Mouse (Mus musculus): ENCODE measurements around the gene Cpn2. TPM values are rescaled to one million over a fixed set of nuclear protein-coding genes. Genes with fewer than 3 reads are reported as not detected.
A peak's percentile ranks its signal among the peaks of the same experiment; 100 is the strongest.

Cpn2 gene
- polyA plus RNA-seq, 1 experiment: 20.1 TPM

GRCm38 (mm10) chr16:30296601-30297275, 29.4 kb upstream of the Cpn2 start:
- Histone ChIP-seq H3K4me3 (ENCODE audit: insufficient read depth, low read depth, low read length) (no peak overlapping the region), H3K4me1 (ENCODE audit: control insufficient read depth, insufficient read depth, insufficient read length, low read length) (no peaks in the 10 kb centered on the region), H3K27ac (replicated peaks; ENCODE audit: low read depth, low read length) (no peak overlapping the region)

GRCm38 (mm10) chr16:30295106-30295505, 27.8 kb upstream of the Cpn2 start:
- H3K4me1 ChIP-seq (ENCODE audit: control insufficient read depth, insufficient read depth, insufficient read length, low read length): no peaks in the 10 kb centered on the region
- no peak overlapping the region for H3K4me3 ChIP-seq (ENCODE audit: insufficient read depth, low read depth, low read length)
- H3K27ac ChIP-seq (replicated peaks; ENCODE audit: low read depth, low read length): no peak overlapping the region

- no peak overlapping the region for H3K4me3 ChIP-seq (ENCODE audit: insufficient read depth, low read depth, low read length)
- no peak overlapping the region for H3K27ac ChIP-seq (replicated peaks; ENCODE audit: low read depth, low read length)
- no peaks in the 10 kb centered on the region for H3K4me1 ChIP-seq (ENCODE audit: control insufficient read depth, insufficient read depth, insufficient read length, low read length)
Observed at GRCm38 (mm10) chr16:30290436-30290835, 23.1 kb upstream of the Cpn2 start.

GRCm38 (mm10) chr16:30285701-30286100, 18.4 kb upstream of the Cpn2 start:
- no peak overlapping the region for H3K4me3 ChIP-seq (ENCODE audit: insufficient read depth, low read depth, low read length)
- no peak overlapping the region for H3K27ac ChIP-seq (replicated peaks; ENCODE audit: low read depth, low read length)
- no peaks in the 10 kb centered on the region for H3K4me1 ChIP-seq (ENCODE audit: control insufficient read depth, insufficient read depth, insufficient read length, low read length)

- Histone ChIP-seq H3K4me1 (ENCODE audit: control insufficient read depth, insufficient read depth, insufficient read length, low read length) (no peaks in the 10 kb centered on the region), H3K4me3 (ENCODE audit: insufficient read depth, low read depth, low read length) (0 out of 2 replicates have a peak overlapping the region, but pooled peaks have one; percentile 14), H3K27ac (replicated peaks; ENCODE audit: low read depth, low read length) (no peak overlapping the region)
Observed at GRCm38 (mm10) chr16:30283743-30284337, 16.5 kb upstream of the Cpn2 start.

- Histone ChIP-seq H3K27ac (replicated peaks; ENCODE audit: low read depth, low read length) (no peak within 1 kb of the TSS), H3K4me1 (ENCODE audit: control insufficient read depth, insufficient read depth, insufficient read length, low read length) (no peaks in the 10 kb centered on the region), H3K4me3 (ENCODE audit: insufficient read depth, low read depth, low read length) (0 out of 2 replicates have a peak within 1 kb of the TSS, but pooled peaks have one; percentile 14)
Observed at GRCm38 (mm10) chr16:30282844-30283495, 15.7 kb upstream of the Cpn2 start, which contains the start of gene Lrrc15. TSS of gene Lrrc15 (minus strand) at chr16:30283256.

- Histone ChIP-seq H3K4me3 (ENCODE audit: insufficient read depth, low read depth, low read length) (no peak overlapping the region), H3K27ac (replicated peaks; ENCODE audit: low read depth, low read length) (no peak overlapping the region)
Observed at GRCm38 (mm10) chr16:30280676-30281297, 13.5 kb upstream of the Cpn2 start.

GRCm38 (mm10) chr16:30278406-30278805, 11.1 kb upstream of the Cpn2 start:
- Histone ChIP-seq H3K27ac (replicated peaks; ENCODE audit: low read depth, low read length) (no peak overlapping the region), H3K4me3 (ENCODE audit: insufficient read depth, low read depth, low read length) (no peak overlapping the region), H3K4me1 (ENCODE audit: control insufficient read depth, insufficient read depth, insufficient read length, low read length) (no peaks in the 10 kb centered on the region)

More at GRCm38 (mm10) chr16:30280676-30281297, 13.5 kb upstream of the Cpn2 start:
- H3K4me1 ChIP-seq (ENCODE audit: control insufficient read depth, insufficient read depth, insufficient read length, low read length): no peaks in the 10 kb centered on the region

GRCm38 (mm10) chr16:30275558-30276340, 8.4 kb upstream of the Cpn2 start:
- Histone ChIP-seq H3K4me1 (ENCODE audit: control insufficient read depth, insufficient read depth, insufficient read length, low read length) (no peaks in the 10 kb centered on the region), H3K27ac (replicated peaks; ENCODE audit: low read depth, low read length) (no peak overlapping the region), H3K4me3 (ENCODE audit: insufficient read depth, low read depth, low read length) (no peak overlapping the region)

GRCm38 (mm10) chr16:30273065-30273464, 5.8 kb upstream of the Cpn2 start:
- 0 out of 2 replicates have a peak, but pooled peaks cover 2% of the 10 kb centered on the region for H3K4me1 ChIP-seq (ENCODE audit: control insufficient read depth, insufficient read depth, insufficient read length, low read length)
- H3K27ac ChIP-seq (replicated peaks; ENCODE audit: low read depth, low read length): no peak overlapping the region
- no peak overlapping the region for H3K4me3 ChIP-seq (ENCODE audit: insufficient read depth, low read depth, low read length)

GRCm38 (mm10) chr16:30271941-30272595, 4.8 kb upstream of the Cpn2 start:
- Histone ChIP-seq H3K4me1 (ENCODE audit: control insufficient read depth, insufficient read depth, insufficient read length, low read length) (0 out of 2 replicates have a peak, but pooled peaks cover 2% of the 10 kb centered on the region), H3K4me3 (ENCODE audit: insufficient read depth, low read depth, low read length) (no peak overlapping the region), H3K27ac (replicated peaks; ENCODE audit: low read depth, low read length) (no peak overlapping the region)

- Histone ChIP-seq H3K4me3 (ENCODE audit: insufficient read depth, low read depth, low read length) (no peak overlapping the region), H3K27ac (replicated peaks; ENCODE audit: low read depth, low read length) (no peak overlapping the region), H3K4me1 (ENCODE audit: control insufficient read depth, insufficient read depth, insufficient read length, low read length) (0 out of 2 replicates have a peak, but pooled peaks cover 2% of the 10 kb centered on the region)
Observed at GRCm38 (mm10) chr16:30271223-30271761, 4.0 kb upstream of the Cpn2 start.

- H3K4me1 ChIP-seq (ENCODE audit: control insufficient read depth, insufficient read depth, insufficient read length, low read length): peaks cover 11% of the 10 kb centered on the region
- H3K4me3 ChIP-seq (ENCODE audit: insufficient read depth, low read depth, low read length): peak overlapping the region; percentile 56
- H3K27ac ChIP-seq (replicated peaks; ENCODE audit: low read depth, low read length): peak overlapping the region; percentile 52
Observed at GRCm38 (mm10) chr16:30266561-30266960, 738 bp downstream of the Cpn2 start.

GRCm38 (mm10) chr16:30265611-30266010, 1.7 kb downstream of the Cpn2 start:
- H3K4me3 ChIP-seq (ENCODE audit: insufficient read depth, low read depth, low read length): peak overlapping the region; percentile 27; the same call in 1 of the 2 replicates
- peak overlapping the region; percentile 31 for H3K27ac ChIP-seq (replicated peaks; ENCODE audit: low read depth, low read length)
- H3K4me1 ChIP-seq (ENCODE audit: control insufficient read depth, insufficient read depth, insufficient read length, low read length): peaks cover 11% of the 10 kb centered on the region
